Mouse (Mus musculus) midbrain, embryonic 11.5 days (tissue): ENCODE measurements at regions not wholly inside any gene's neighbourhood (a gene's known extent, or its start where the extent isn't known, plus 50 kb on each side); places are given as distances from the start of the nearest gene placed in this dataset.

Experiments used
- ATAC-seq: fragments of 200-750 bp; cut with Nextera tagmentation; 2 replicates; pipeline ENCODE4 v1.8.0; 2017; ENCODE audit warnings: moderate TSS enrichment, moderate library complexity; ENCODE audit not compliant: low FRiP score
- DNase-seq: peaks from one replicate; pipeline ENCODE4 v3.0.0; 2015; ENCODE audit warnings: low spot score; ENCODE audit errors: missing footprints
- H3K27ac ChIP-seq: fragments of 300-500 bp; sonication (generic); 2 replicates; pipeline ENCODE4 v1.5.1; 2014; ENCODE audit warnings: low read depth, low read length
- H3K27me3 ChIP-seq: fragments of 300-500 bp; sonication (generic); 2 replicates; pipeline ENCODE4 v1.6.1; 2014; ENCODE audit warnings: mild to moderate bottlenecking, low read length, moderate library complexity, mixed read lengths; ENCODE audit not compliant: control insufficient read depth, insufficient read depth
- H3K36me3 ChIP-seq: fragments of 300-500 bp; sonication (generic); 2 replicates; pipeline ENCODE4 v1.6.1; 2014; ENCODE audit warnings: mild to moderate bottlenecking, low read length, moderate library complexity, mixed read lengths; ENCODE audit not compliant: control insufficient read depth, insufficient read depth
- H3K4me1 ChIP-seq: fragments of 300-500 bp; sonication (generic); 2 replicates; pipeline ENCODE4 v1.6.1; 2014; ENCODE audit warnings: low read length; ENCODE audit not compliant: control insufficient read depth, insufficient read depth
- H3K4me2 ChIP-seq: fragments of 300-500 bp; sonication (generic); 2 replicates; pipeline ENCODE4 v1.6.1; 2014; ENCODE audit warnings: mild to moderate bottlenecking, moderate library complexity
- H3K4me3 ChIP-seq: fragments of 300-500 bp; sonication (generic); 2 replicates; pipeline ENCODE4 v1.5.1; 2014; ENCODE audit warnings: low read depth, low read length
- H3K9ac ChIP-seq: fragments of 300-500 bp; sonication (generic); 2 replicates; pipeline ENCODE4 v1.6.1; 2014; ENCODE audit warnings: low read length
- H3K9me3 ChIP-seq: fragments of 300-500 bp; sonication (generic); 2 replicates; pipeline ENCODE4 v1.6.1; 2016; ENCODE audit warnings: low read length; ENCODE audit not compliant: control insufficient read depth
- WGBS: fragments of 180-500 bp; shearing (Covaris S2); extraction: QIAGEN DNeasy Blood & Tissue Kit; methylation state at CpG from one replicate; pipeline ENCODE4 v1.1.7; 2014; 5-methylcytosine and 5-hydroxymethylcytosine counted together

DNA sequence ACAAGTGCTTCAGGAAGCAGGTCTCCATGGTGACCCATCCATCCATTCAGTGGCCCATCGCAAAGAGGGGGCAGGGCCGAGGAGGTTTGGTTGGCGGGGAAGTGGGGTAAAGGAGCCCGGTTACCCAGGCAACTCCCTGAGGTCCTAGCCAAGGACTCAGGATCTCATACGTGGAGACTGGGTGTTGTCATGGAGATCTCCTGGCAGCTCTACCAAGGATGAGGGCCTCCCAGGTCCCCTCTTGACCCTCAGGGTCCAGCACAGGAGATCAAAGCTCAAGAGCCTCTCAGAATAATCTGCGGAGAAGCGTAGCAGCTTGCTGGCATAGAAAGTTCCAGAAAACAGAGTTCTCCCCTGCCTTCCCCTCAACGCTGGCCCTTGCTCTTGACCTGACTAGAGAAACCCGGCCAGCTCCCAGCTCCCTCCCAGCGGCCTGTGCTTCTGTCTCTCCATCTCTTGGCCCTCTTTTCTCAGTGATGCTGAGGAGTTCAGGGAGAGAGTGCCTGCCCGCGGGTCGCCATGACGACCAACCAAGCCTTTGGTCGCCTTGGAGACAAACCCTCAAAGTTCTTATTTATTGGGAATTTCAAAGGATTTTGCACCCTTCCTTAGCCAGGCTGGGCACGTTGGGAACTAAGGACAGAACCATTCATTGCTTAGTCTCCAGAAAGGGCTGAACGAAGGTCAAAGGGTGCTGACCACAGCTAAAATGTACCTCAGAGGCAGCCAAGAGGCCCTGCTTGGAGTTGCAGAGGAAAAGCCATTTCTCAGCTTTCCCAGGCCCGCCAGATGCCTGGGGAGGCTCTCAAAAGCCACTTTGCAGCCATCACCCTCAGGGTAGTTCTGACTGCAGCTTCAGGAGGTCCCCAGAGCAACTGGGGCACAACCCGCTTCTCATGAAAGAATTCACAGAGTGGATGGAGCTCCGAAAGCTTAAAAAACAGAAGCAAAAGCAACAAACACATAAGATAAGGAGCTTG lies 60.0 kb downstream of the Ubiad1 start:
- 10% methylated on average over 20 of the region's 20 CpGs for WGBS

DNA sequence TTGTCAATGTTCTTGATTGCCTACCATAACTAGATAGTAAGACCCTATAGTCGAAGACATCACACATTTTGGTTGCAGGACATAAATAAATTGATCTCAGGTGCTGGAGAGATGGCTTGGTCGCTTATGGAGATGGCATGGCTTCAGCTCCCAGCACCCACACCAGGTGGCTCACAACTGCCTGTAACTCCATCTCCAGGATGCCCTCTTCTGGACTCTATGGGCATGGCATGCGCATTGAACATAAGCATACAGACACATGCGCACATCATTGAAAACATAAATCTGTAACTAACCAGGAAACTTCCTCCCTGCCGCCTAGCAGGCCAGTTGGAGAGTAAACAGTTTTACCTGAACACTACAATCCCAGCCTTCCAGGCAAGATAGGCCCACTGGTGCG lies 64.0 kb downstream of the Ubiad1 start:
- H3K9me3 ChIP-seq, result no peaks in the 10 kb centered on the region
- no peak overlapping the region for H3K27ac ChIP-seq
- H3K4me1 ChIP-seq, result peaks cover 35% of the 10 kb centered on the region
- no peaks in the 10 kb centered on the region for H3K27me3 ChIP-seq
- no peak overlapping the region for H3K9ac ChIP-seq
- H3K4me2 ChIP-seq, result no peak overlapping the region
- ATAC-seq (no peak), DNase-seq (no peak)
- no peaks in the 10 kb centered on the region for H3K36me3 ChIP-seq
- 88% methylated on average over 6 of the region's 6 CpGs for WGBS
- H3K4me3 ChIP-seq, result no peak overlapping the region

More for the DNA sequence above, 60.0 kb downstream of the Ubiad1 start:
- Histone ChIP-seq H3K9ac (no peak overlapping the region), H3K27me3 (no peaks in the 10 kb centered on the region), H3K4me1 (peaks cover 32% of the 10 kb centered on the region), H3K27ac (peak overlapping the region; percentile 86), H3K4me2 (peak overlapping the region; percentile 14; the same call in 1 of the 2 replicates), H3K36me3 (no peaks in the 10 kb centered on the region), H3K4me3 (no peak overlapping the region), H3K9me3 (no peaks in the 10 kb centered on the region)
- ATAC-seq (peak; percentile 94), DNase-seq (peak; percentile 95)

DNA sequence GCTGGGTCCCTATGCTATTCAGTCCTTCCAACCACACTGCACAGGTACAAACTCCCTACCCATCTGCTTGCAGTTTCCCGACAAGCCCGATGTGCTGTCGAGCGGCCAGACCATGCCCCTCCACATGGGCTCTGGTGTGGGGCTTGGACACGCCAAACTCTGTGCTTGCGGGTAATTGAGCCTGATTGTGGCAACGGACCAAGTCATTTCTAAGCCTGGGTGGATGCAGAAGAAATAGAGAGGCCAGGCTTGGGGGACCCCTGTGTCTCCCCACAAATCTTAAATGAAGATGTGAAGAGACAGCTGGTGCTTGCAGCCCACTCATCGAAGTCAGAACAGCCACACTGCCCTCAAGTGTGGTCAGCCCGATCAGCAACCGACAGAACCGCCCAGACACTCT lies 66.1 kb downstream of the Ubiad1 start:
- 84% methylated on average over 11 of the region's 11 CpGs for WGBS
- no peak overlapping the region for H3K27ac ChIP-seq

DNA sequence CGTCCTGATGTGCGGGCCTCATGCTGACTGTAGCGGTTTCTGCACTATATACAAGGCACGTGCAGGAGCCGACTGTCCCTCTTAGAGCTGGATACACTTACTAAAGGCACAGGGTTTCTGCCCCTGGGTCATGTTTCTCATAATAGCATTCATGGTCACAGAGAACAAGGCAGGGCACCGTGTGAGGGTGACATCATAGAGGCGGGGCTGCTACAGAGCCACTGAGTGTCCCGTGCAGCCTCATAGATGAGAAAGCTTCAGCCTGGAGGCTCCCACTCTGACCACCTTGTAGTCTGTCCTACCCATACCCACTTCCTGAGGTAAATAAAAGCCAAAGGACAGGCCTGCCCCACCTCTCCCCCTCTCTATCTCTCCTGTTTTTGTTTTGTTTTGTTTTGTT lies 67.2 kb downstream of the Ubiad1 start:
- Histone ChIP-seq H3K4me3 (no peak overlapping the region), H3K9ac (peak overlapping the region; percentile 22; the same call in 1 of the 2 replicates), H3K4me1 (peaks cover 11% of the 10 kb centered on the region), H3K4me2 (no peak overlapping the region), H3K27ac (no peak overlapping the region), H3K27me3 (no peaks in the 10 kb centered on the region), H3K36me3 (no peaks in the 10 kb centered on the region), H3K9me3 (no peaks in the 10 kb centered on the region)
- ATAC-seq (peak; percentile 35; the same call in 1 of the 2 replicates), DNase-seq (no peak)
- WGBS, result 49% methylated on average over 8 of the region's 8 CpGs

More for the DNA sequence above, 66.1 kb downstream of the Ubiad1 start:
- no peaks in the 10 kb centered on the region for H3K9me3 ChIP-seq
- no peaks in the 10 kb centered on the region for H3K27me3 ChIP-seq
- no peak for ATAC-seq
- peaks cover 15% of the 10 kb centered on the region for H3K4me1 ChIP-seq
- H3K9ac ChIP-seq, result no peak overlapping the region
- H3K4me2 ChIP-seq, result no peak overlapping the region
- H3K36me3 ChIP-seq, result no peaks in the 10 kb centered on the region
- no peak for DNase-seq
- H3K4me3 ChIP-seq, result no peak overlapping the region

DNA sequence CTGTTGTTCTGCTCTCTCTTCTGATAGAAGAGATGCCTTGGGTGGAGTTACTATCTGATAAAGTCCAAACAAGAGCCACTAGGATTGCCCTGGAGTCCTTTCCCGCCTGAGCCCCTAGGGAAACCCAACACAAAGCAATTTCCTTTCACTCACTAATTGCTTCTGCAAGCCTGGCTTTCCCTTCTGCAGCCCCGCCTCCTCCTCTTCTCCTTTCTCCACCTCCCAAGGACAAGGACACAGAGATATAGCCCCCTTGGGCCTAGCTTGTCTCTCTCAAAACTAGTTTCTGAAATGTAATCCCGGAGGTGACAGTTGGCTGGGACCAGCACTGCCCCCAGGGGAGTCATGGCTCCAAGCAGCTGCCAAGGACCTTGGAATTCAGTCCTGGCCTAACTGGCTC lies 68.1 kb downstream of the Ubiad1 start:
- no peak overlapping the region for H3K4me2 ChIP-seq
- H3K9me3 ChIP-seq, result no peaks in the 10 kb centered on the region
- peaks cover 11% of the 10 kb centered on the region for H3K4me1 ChIP-seq
- DNase-seq, result no peak
- no peak overlapping the region for H3K9ac ChIP-seq
- no peaks in the 10 kb centered on the region for H3K27me3 ChIP-seq
- WGBS, result 37% methylated on average over 3 of the region's 3 CpGs
- ATAC-seq, result peak; percentile 38; the same call in 1 of the 2 replicates
- no peak overlapping the region for H3K4me3 ChIP-seq
- no peak overlapping the region for H3K27ac ChIP-seq
- H3K36me3 ChIP-seq, result no peaks in the 10 kb centered on the region

DNA sequence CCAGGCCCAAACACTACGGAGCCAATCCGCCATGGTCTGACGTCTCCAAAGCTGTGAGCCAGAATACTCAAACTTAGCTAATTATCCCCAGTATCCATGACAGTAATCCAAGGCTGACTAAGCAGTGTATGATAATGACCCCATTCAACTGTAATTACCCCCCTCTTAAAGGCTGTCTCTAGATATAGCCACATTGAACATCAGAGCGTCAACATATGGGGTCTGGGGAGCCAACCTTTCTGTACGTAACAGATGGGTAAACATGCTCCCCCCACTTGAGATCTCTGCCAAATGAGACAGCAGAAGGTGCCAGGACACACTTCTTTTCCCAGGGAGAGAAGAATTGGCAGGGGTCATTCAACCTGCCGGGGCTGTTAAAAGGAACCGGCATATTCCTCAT lies 73.1 kb downstream of the Ubiad1 start:
- DNase-seq, result no peak
- no peak overlapping the region for H3K9ac ChIP-seq
- no peaks in the 10 kb centered on the region for H3K27me3 ChIP-seq
- H3K4me3 ChIP-seq, result no peak overlapping the region
- no peaks in the 10 kb centered on the region for H3K36me3 ChIP-seq
- no peak overlapping the region for H3K4me2 ChIP-seq
- H3K4me1 ChIP-seq, result no peaks in the 10 kb centered on the region; the same call in 1 of the 2 replicates
- H3K27ac ChIP-seq, result no peak overlapping the region
- no peak for ATAC-seq
- H3K9me3 ChIP-seq, result no peaks in the 10 kb centered on the region
- 92% methylated on average over 7 of the region's 7 CpGs for WGBS

DNA sequence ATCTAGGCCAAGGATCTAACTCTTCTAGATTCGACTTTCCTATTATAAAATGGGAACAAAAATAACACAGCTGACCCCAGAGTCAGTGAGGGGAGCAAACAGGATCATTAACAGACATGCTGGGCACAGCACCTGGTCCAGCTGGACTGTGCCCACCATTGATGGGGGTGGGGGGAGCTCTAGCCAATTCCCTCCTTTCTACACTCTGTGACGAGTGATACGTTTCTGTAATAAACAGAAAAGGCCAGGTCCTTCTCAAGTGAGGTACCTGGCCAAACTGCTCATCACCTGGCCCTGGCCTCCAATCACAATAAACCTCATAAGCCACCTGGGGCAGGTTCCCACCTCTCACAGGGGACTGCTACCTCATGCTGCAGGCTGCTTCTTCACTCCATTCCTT lies 76.9 kb downstream of the Ubiad1 start:
- Histone ChIP-seq H3K36me3 (no peaks in the 10 kb centered on the region), H3K4me2 (no peak overlapping the region), H3K27me3 (no peaks in the 10 kb centered on the region), H3K27ac (no peak overlapping the region), H3K9ac (no peak overlapping the region), H3K4me3 (no peak overlapping the region), H3K4me1 (no peaks in the 10 kb centered on the region), H3K9me3 (no peaks in the 10 kb centered on the region)
- no peak for ATAC-seq
- DNase-seq, result no peak
- WGBS, result 80% methylated on average over 3 of the region's 3 CpGs

DNA sequence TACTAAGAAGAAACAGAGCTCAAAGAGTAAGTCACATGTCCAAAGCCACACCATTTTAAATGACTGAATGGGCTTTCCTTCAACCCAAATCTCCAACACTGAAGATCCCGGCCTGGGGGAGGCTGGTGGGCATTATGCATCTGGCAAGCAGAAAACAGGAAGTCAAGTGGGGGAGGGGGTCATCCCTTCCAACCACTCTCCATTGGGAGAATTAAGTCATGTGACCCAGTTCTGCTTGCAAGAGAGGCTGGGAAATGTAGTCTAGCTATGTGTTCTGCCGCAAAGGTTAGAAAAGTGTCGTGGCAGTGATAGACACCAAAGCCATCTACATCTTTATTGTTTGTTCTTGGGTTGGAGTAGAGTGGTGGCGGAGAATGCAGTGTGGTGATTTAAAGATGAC lies 78.0 kb upstream of the Disp3 start:
- Histone ChIP-seq H3K27me3 (no peaks in the 10 kb centered on the region), H3K4me3 (no peak overlapping the region), H3K9ac (no peak overlapping the region), H3K4me1 (no peaks in the 10 kb centered on the region), H3K4me2 (no peak overlapping the region), H3K9me3 (no peaks in the 10 kb centered on the region), H3K27ac (no peak overlapping the region), H3K36me3 (no peaks in the 10 kb centered on the region)
- peak; percentile 68; the same call in 1 of the 2 replicates for ATAC-seq
- no peak for DNase-seq
- 44% methylated on average over 4 of the region's 4 CpGs for WGBS

DNA sequence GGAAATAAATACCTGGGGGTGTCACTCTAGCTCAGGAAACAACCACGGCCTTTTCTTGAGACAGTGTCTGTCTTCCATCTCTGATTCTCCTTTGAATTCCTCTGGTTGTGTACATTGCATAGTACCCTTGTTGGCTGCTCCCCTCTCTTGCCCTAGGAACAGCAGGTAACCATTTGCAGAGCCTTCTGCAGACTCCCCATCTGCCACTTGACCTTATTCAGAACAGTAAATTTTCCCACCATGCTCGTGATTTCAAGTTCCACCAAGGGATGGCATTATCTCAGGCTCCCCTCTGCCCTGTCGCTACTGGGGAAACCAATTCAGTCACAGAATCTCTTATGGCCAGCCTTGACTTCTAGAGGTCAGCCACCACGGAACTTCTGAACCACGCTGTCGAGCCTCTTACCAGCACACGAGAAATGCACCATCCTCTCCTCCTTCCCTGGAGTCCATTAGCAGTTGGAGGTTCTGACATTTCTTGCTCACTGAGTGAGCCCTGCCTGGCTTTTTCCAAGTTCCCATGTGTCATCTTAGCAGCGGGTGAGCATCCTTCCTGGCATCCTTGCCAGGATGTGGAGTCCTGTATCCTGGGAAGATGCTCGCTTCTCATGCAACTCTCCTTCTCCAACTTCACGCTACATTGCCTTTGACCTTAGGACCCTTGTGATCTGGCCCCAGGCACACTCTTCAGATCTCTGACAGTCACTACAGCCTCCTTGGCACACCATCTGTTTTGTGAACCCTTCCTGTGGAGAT lies 75.8 kb upstream of the Disp3 start:
- WGBS, result 87% methylated on average over 10 of the region's 10 CpGs
- Histone ChIP-seq H3K9me3 (no peaks in the 10 kb centered on the region), H3K4me3 (no peak overlapping the region), H3K9ac (no peak overlapping the region), H3K4me2 (no peak overlapping the region), H3K27me3 (no peaks in the 10 kb centered on the region), H3K36me3 (no peaks in the 10 kb centered on the region), H3K4me1 (no peaks in the 10 kb centered on the region), H3K27ac (no peak overlapping the region)
- ATAC-seq (no peak), DNase-seq (no peak)
